Mouse (Mus musculus): ENCODE results near the gene Myo18b. TPM values are rescaled to one million over a fixed set of nuclear protein-coding genes. Genes with fewer than 3 reads are reported as not detected.

Myo18b gene
- polyA plus RNA-seq, 1 experiment, result 5.5 TPM

- Histone ChIP-seq H3K4me3 (replicated peaks; ENCODE audit: extremely low read depth, low read depth, low read length) (no peak overlapping the region), H3K4me1 (ENCODE audit: control insufficient read depth, insufficient read depth, low read length) (0 out of 2 replicates have a peak, but pooled peaks cover 2% of the 10 kb centered on the region)
- TF ChIP-seq CTCF (IDR thresholded peaks at IDR 0.05; ENCODE audit: insufficient read depth, low read length), result no peak
- TF ChIP-seq POLR2A (IDR thresholded peaks at IDR 0.05; ENCODE audit: borderline replicate concordance, extremely low read depth, low read depth, low read length), result no peak
- 15% methylated on average over 5 of the region's 5 CpGs for WGBS
- DNase-seq, result no peak
Measured at GRCm38 (mm10) chr5:112851389-112851788, 44.8 kb downstream of the Myo18b start.

- H3K4me3 ChIP-seq (replicated peaks; ENCODE audit: extremely low read depth, low read depth, low read length), result no peak overlapping the region
- WGBS, result 10% methylated on average over 16 of the region's 16 CpGs
Measured at GRCm38 (mm10) chr5:112848586-112849280, 47.4 kb downstream of the Myo18b start.

GRCm38 (mm10) chr5:112847985-112848542 is 48.1 kb downstream of the Myo18b start:
- TF ChIP-seq POLR2A (IDR thresholded peaks at IDR 0.05; ENCODE audit: borderline replicate concordance, extremely low read depth, low read depth, low read length), result no peak
- no peak for TF ChIP-seq CTCF (IDR thresholded peaks at IDR 0.05; ENCODE audit: insufficient read depth, low read length)
- no peak for DNase-seq
- no peak overlapping the region for H3K4me3 ChIP-seq (replicated peaks; ENCODE audit: extremely low read depth, low read depth, low read length)
- no peaks in the 10 kb centered on the region for H3K4me1 ChIP-seq (ENCODE audit: control insufficient read depth, insufficient read depth, low read length)
- WGBS, result 23% methylated on average over 25 of the region's 25 CpGs

More at GRCm38 (mm10) chr5:112848586-112849280, 47.4 kb downstream of the Myo18b start:
- TF ChIP-seq CTCF (IDR thresholded peaks at IDR 0.05; ENCODE audit: insufficient read depth, low read length), result peak; percentile 40; the same call in 1 of the 2 replicates
- TF ChIP-seq POLR2A (IDR thresholded peaks at IDR 0.05; ENCODE audit: borderline replicate concordance, extremely low read depth, low read depth, low read length), result no peak
- DNase-seq, result peak; percentile 28
- H3K4me1 ChIP-seq (ENCODE audit: control insufficient read depth, insufficient read depth, low read length), result 0 out of 2 replicates have a peak, but pooled peaks cover 2% of the 10 kb centered on the region

GRCm38 (mm10) chr5:112846146-112846545 is 50.0 kb downstream of the Myo18b start:
- TF ChIP-seq POLR2A (IDR thresholded peaks at IDR 0.05; ENCODE audit: borderline replicate concordance, extremely low read depth, low read depth, low read length) (no peak), CTCF (IDR thresholded peaks at IDR 0.05; ENCODE audit: insufficient read depth, low read length) (no peak)
- WGBS, result 79% methylated on average over 11 of the region's 11 CpGs
- H3K4me3 ChIP-seq (replicated peaks; ENCODE audit: extremely low read depth, low read depth, low read length), result no peak overlapping the region
- DNase-seq, result no peak
- no peaks in the 10 kb centered on the region for H3K4me1 ChIP-seq (ENCODE audit: control insufficient read depth, insufficient read depth, low read length)

- no peak for TF ChIP-seq CTCF (IDR thresholded peaks at IDR 0.05; ENCODE audit: insufficient read depth, low read length)
- TF ChIP-seq POLR2A (IDR thresholded peaks at IDR 0.05; ENCODE audit: borderline replicate concordance, extremely low read depth, low read depth, low read length), result no peak
- WGBS, result 83% methylated on average over 3 of the region's 3 CpGs
- no peak for DNase-seq
- Histone ChIP-seq H3K4me3 (replicated peaks; ENCODE audit: extremely low read depth, low read depth, low read length) (no peak overlapping the region), H3K4me1 (ENCODE audit: control insufficient read depth, insufficient read depth, low read length) (no peaks in the 10 kb centered on the region)
Measured at GRCm38 (mm10) chr5:112844460-112844859, 51.7 kb downstream of the Myo18b start.

GRCm38 (mm10) chr5:112843676-112844257 is 52.4 kb downstream of the Myo18b start:
- no peaks in the 10 kb centered on the region for H3K4me1 ChIP-seq (ENCODE audit: control insufficient read depth, insufficient read depth, low read length)
- DNase-seq, result no peak
- no peak for TF ChIP-seq CTCF (IDR thresholded peaks at IDR 0.05; ENCODE audit: insufficient read depth, low read length)
- no peak for TF ChIP-seq POLR2A (IDR thresholded peaks at IDR 0.05; ENCODE audit: borderline replicate concordance, extremely low read depth, low read depth, low read length)
- 38% methylated on average over 6 of the region's 6 CpGs for WGBS
- no peak overlapping the region for H3K4me3 ChIP-seq (replicated peaks; ENCODE audit: extremely low read depth, low read depth, low read length)

- no peak overlapping the region for H3K4me3 ChIP-seq (replicated peaks; ENCODE audit: extremely low read depth, low read depth, low read length)
- no peaks in the 10 kb centered on the region for H3K4me1 ChIP-seq (ENCODE audit: control insufficient read depth, insufficient read depth, low read length)
- WGBS, result 85% methylated on average over 5 of the region's 5 CpGs
- DNase-seq, result no peak
- TF ChIP-seq POLR2A (IDR thresholded peaks at IDR 0.05; ENCODE audit: borderline replicate concordance, extremely low read depth, low read depth, low read length), result no peak
- TF ChIP-seq CTCF (IDR thresholded peaks at IDR 0.05; ENCODE audit: insufficient read depth, low read length), result no peak
Measured at GRCm38 (mm10) chr5:112842696-112843095, 53.5 kb downstream of the Myo18b start.

GRCm38 (mm10) chr5:112841850-112842249 is 54.3 kb downstream of the Myo18b start:
- TF ChIP-seq POLR2A (IDR thresholded peaks at IDR 0.05; ENCODE audit: borderline replicate concordance, extremely low read depth, low read depth, low read length) (no peak), CTCF (IDR thresholded peaks at IDR 0.05; ENCODE audit: insufficient read depth, low read length) (no peak)
- WGBS, result 58% methylated on average over 6 of the region's 6 CpGs
- no peak overlapping the region for H3K4me3 ChIP-seq (replicated peaks; ENCODE audit: extremely low read depth, low read depth, low read length)
- no peak for DNase-seq
- no peaks in the 10 kb centered on the region for H3K4me1 ChIP-seq (ENCODE audit: control insufficient read depth, insufficient read depth, low read length)

- no peak for TF ChIP-seq CTCF (IDR thresholded peaks at IDR 0.05; ENCODE audit: insufficient read depth, low read length)
- no peak for TF ChIP-seq POLR2A (IDR thresholded peaks at IDR 0.05; ENCODE audit: borderline replicate concordance, extremely low read depth, low read depth, low read length)
- H3K4me1 ChIP-seq (ENCODE audit: control insufficient read depth, insufficient read depth, low read length), result no peaks in the 10 kb centered on the region
Measured at GRCm38 (mm10) chr5:112834896-112835295, 61.3 kb downstream of the Myo18b start.

More at GRCm38 (mm10) chr5:112834896-112835295, 61.3 kb downstream of the Myo18b start:
- H3K4me3 ChIP-seq (replicated peaks; ENCODE audit: extremely low read depth, low read depth, low read length), result no peak overlapping the region
- DNase-seq, result no peak

All from lung, adult 2 months (tissue).